Mouse (Mus musculus): ENCODE data around the gene Ccl8.

Ccl8 gene

DNA sequence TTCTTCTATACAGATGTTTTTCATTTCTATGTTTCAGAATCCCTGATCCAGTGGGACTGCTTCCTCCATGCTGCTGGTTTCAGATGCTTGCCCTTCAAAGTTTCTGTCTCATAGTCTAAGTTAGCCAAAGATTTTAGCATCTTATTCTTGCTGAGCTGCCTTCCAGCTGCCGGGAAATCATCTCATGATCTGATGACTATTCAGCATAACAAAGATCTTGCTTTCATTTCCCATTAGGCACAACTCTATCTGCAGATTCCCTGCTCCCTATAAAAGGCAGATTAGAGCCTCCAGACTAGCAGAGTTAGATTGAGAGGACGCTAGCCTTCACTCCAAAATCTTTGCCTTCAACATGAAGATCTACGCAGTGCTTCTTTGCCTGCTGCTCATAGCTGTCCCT lies at the start of gene Ccl8:
Gene Ccl8 (plus strand): TSS at position 301 of the 400 bp plus-strand sequence.
- DNase-seq (ENCODE audit: low spot score in 2 of 2) = no peak

DNA sequence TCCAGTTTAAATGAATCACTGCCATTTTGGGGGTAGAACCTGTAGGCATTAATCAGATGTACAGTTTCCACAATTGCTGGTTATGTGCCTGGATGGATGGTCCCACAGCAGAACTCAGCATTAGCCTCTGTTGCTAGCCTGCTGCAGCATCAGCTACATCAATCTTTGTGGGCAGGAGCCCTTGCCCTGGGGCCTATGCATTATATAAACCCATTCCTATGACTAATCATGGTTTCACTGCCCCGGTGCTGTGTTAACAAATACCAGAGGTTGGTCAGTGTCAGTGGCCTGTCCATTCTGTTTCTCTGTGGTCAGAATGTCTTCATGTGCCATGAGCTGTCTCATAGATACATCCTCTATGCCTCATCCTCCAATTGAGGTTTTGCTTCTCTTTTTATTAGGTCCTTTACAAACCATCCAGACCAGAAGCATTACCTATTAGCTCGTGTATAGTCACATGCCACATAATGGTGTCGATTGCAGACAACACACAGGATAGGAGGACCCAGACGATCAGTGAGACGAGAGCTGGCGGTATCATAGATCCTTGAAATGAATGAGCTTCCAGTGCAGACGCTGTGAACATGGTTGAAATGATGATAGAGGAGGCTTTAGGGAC lies 47.9 kb upstream of the Ccl8 start:
- no peak for DNase-seq (ENCODE audit: low spot score in 2 of 2)

DNA sequence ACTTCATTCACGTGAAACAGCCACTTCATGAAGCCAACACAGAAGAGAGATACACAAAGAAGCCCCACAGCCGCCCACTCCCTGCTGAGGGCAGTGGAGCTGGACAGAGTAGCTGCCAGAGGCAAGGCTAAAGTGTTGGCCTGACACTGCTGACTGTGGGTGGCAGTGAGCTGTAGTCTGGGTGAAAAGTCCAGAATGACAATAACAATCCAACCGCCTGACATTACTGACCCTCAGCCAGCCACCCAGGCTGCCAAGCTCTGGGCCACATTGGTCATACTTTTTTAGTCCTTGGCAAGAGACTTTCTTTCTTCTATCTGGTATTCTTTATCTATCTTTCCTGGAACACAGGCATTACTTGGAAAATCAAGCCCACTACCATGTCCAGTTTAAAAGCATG lies 43.9 kb upstream of the Ccl8 start:
- DNase-seq (ENCODE audit: low spot score in 2 of 2) = no peak

DNA sequence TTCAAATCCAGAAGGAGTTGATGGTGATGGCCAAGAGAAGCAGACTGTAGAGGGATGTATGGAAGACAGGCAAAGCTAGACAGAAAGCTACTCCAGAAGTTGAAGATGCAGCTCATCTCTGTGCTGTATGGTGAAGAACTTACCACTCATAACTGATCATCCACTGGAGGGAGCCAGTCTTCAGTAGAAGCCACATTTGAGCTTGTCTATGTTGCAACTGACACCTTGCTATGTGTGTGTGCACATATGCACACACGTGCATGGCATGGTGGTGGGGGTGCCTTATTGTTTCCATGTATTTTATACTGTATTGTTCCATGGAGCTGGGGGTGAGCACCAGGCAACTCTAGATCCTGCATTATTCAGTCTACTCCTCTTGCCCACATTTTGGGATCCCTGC lies 42.6 kb upstream of the Ccl8 start:
- DNase-seq (ENCODE audit: low spot score in 2 of 2) = no peak

GRCm38 (mm10) chr11:82072984-82073383 lies 42.0 kb upstream of the Ccl8 start:
- DNase-seq (ENCODE audit: low spot score in 2 of 2) = no peak

- no peak for DNase-seq (ENCODE audit: low spot score in 2 of 2)
These were observed 41.3 kb upstream of the Ccl8 start for GRCm38 (mm10) chr11:82073686-82074085.

GRCm38 (mm10) chr11:82077031-82077430 lies 38.0 kb upstream of the Ccl8 start:
- DNase-seq (ENCODE audit: low spot score in 2 of 2) = no peak

DNA sequence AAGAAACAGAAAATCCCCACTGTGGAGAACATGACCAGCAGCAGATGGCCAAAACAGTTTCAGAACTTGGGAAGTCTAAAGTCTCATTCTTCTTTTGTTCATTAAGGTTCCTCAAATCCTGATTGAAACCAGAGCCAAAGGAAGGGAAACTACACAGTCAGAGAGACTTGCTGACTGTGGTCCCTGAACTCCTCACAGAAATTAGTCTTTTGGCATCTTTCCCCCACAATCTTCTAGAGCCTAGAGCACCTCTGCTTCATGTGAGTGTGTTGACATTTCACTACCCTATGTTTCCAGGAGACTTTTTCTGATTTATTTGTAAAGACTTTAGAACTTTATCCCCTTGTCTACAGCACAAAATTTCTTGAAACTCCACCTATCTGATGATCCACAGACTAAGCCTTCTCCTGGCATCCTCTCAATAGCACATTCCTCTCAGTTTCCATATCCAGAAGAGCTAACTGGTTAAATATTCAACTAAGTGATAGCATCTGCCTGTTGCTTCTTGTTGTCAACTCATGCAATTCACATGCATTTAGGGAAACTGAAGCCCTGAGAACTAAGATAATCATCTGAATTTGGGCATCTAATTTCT lies 36.8 kb upstream of the Ccl8 start:
- DNase-seq (ENCODE audit: low spot score in 2 of 2) = no peak

DNA sequence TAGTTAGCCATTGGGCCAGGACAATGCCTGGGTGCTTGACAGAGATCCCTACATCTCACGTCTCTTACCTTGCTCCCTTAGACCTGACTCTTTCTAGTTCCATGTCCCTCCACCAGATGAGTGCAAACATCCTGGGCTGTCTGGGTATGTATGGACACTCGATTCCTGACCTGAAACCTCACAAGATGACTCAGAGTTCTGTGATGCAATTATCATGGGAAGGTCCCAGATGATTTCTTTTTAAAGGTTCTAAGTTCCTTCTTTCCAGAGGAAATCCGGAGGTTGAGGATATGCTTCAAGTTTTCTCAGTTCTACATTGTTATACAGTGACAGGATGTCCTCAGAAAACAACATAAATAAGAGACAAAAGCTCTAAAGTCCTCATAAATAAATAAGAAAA lies 34.1 kb upstream of the Ccl8 start:
- no peak for DNase-seq (ENCODE audit: low spot score in 2 of 2)

DNA sequence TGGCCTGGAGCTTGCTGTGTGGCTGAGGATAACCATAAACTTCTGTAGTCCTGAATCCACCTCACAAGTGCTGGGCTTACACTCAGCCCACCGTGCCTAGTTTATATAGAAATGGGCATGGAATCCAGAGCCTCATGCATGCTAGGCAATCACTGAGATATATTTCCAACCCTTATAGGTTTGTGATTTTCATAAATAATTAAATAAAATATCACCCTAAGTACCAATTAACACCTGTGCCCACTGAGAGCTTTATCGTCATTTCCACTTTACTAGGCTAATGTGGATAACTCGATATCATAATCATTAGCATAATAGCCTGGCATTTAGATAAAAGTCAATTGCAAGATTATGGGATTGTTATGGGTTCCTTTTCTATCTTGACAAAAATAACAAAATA lies 30.6 kb upstream of the Ccl8 start:
- DNase-seq (ENCODE audit: low spot score in 2 of 2) = no peak

DNA sequence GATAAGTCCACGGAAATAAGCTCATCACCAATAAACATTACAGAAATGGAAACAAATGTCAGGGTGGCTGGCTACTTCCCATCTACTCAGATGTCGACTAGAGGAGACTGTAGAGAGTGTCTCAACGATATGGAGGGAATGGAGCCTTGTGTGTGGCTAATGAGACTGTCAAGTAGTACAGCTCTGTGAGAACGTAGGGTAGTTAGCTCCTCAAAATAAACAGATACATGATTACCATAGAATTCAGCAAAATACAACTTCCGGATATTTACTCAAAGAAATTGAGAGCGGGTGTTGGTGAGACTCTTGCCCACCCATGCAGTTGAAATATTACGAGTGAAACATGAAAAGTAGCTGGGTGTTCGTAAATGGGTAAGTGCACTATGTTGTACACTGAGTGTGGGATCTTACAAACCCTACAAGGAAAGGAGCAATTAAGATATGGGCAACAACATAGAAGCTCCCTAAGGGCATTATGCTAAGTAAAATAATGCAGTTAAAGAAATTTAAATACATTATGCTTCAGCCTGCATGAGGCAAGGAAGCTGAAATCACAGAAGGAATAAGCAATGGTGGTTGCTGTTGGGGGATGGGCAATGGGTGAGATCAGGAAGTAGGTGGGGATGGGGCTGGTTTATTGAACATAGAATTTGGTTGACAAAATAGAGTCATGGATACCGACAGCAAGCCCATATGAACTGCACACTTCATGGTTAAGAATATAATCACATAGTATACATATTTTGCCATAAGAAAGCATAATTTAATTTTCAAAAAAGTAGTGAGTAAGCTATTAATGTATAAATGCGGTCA lies 15.3 kb upstream of the Ccl8 start:
- no peak for DNase-seq (ENCODE audit: low spot score in 2 of 2)

DNA sequence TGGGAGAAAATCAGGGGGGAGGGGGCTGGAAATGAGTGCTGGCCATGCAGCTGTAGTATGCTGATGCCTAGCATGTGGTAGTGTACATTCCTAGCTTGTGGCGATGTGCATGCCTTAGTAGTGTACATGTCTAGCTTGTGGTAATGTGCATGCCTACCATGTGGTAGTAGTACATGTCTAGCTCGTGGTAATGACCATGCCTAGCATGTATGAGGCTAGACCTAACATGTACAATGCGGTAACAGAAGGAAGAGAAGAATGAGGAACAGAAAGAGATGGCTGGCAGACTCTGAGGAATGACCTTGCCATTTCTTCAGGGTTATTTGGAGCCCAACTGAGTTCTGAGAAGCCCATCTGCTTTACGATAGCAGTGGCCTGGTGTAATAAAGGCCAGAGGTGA lies 13.9 kb upstream of the Ccl8 start:
- no peak for DNase-seq (ENCODE audit: low spot score in 2 of 2)

DNA sequence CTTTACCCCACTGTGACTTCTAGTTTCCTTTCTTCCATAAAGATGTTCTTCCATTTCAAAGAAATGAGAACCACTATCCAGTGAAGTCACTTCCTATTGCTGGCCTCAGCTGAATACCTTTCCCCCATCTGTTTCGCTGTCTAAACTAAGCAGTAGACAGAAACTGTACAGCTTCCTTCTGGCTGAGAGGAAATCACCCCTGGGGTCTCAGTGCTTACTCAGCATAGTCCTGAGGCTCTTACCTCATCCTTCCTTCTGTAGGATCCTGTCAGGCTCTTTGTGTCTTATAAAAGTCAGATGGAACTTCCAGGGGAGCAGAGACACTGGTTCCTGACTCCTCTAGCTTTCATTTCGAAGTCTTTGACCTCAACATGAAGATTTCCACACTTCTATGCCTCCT lies 13.5 kb upstream of the Ccl8 start, which contains the start of gene Ccl12:
Gene Ccl12 (plus strand): TSS at position 317 of the 400 bp plus-strand sequence.
- no peak for DNase-seq (ENCODE audit: low spot score in 2 of 2)

DNA sequence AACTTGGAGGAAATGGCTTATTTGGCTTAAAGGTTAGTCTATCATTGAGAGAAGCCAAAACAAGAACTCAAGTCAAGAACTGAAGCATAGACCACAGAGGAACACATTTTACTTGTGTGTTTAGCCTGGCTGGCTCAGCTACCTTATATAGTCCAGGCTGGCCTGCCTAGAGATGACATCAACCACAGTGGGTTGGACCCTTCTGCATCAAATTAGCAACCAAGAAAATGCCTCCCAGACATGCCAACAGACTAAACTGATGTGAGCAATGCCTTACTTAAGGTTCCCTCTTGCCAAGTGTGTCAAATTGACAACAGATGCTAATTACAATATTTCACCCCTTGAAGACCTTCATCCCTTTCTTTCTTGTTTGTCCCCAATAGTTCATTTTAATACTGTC lies 5.4 kb upstream of the Ccl8 start:
- no peak for DNase-seq (ENCODE audit: low spot score in 2 of 2)

DNA sequence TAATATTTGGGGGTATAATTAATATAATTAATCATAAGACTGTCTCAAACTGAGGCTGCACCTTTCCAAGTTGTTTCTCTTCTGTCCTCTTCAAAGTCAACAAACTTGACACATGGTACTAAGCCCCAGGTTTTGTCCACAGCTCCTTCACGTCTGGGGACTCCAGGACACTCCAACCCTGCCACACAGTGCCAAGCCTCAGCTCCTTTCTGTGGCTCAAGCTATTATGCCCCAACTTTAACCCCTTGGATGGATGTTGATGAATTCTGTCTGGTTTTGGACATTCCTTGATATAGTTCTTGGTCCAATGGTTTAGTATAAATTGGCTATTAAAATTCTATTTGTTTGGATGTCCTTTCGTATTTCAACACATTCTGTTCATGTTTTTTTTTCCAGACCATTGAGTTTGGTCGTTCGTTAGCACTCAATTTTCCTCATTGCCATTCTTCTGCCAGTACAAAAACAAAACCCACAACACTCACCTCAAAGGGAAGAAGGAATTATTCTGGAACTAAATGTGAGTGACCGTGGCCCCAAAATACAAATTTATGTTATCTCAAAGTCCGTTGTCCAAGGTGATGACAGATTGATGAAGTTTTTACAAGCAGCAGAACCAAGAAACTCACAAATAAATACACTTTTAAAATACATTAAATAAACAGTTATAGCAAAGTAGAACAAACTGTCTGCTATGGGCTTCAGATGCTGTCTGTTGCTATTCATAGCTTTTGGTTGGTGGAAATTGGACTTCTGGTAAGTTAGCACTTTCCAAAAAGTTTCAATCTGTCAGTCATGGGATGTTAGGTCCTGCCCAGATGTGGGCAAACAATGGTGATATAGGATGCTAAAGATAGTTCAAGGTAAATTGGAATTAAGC lies 4.4 kb upstream of the Ccl8 start:
- DNase-seq (ENCODE audit: low spot score in 2 of 2) = no peak

DNA sequence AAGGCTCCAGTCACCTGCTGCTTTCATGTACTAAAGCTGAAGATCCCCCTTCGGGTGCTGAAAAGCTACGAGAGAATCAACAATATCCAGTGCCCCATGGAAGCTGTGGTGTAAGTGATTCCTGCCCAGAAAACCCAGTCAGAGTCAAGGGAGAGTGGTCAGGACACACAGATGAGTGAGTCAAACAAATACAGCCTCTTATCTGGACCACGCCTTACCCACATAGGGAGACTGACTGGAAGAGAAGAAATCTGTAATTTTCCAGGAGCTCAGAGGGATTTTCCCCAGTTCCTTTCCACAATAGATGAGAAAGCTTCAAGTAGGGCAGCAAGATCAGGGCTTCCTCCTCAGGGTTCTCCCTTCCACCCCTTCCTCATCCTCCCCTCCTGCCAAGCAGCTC lies 1.1 kb downstream of the Ccl8 start:
- no peak for DNase-seq (ENCODE audit: low spot score in 2 of 2)

- DNase-seq (ENCODE audit: low spot score in 2 of 2) = no peak
These were observed 18.0 kb downstream of the Ccl8 start for GRCm38 (mm10) chr11:82132977-82133376.

GRCm38 (mm10) chr11:82136196-82136595 lies 21.2 kb downstream of the Ccl8 start:
- no peak for DNase-seq (ENCODE audit: low spot score in 2 of 2)

GRCm38 (mm10) chr11:82139492-82140094 lies 24.6 kb downstream of the Ccl8 start:
- no peak for DNase-seq (ENCODE audit: low spot score in 2 of 2)

DNA sequence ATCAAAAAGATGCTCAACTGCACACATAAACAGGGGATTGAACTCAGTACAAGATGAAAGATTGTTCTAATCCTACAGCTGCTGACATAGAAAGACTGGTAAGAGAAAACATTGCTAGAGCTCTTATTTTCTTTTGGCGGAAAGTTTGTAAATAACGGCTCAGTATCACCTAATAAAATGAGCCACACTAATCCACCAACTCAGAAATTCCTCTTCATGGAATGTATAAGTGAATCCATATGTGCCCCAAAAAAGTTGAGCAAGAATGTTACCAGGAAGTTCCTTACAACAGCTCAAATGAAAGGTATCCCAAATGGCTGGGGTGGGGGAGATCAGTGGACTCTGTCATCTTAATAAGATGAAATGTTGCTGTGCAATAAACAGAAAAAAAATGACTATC lies 44.1 kb downstream of the Ccl8 start:
- no peak for DNase-seq (ENCODE audit: low spot score in 2 of 2)

- no peak for DNase-seq (ENCODE audit: low spot score in 2 of 2)
These were observed 48.3 kb downstream of the Ccl8 start for GRCm38 (mm10) chr11:82163285-82163684.

Data from spleen, postnatal 14 days (tissue).